Mouse (Mus musculus) heart, embryonic 12.5 days (tissue): ENCODE results near the gene Col7a1. TPM values are rescaled to one million over a fixed set of nuclear protein-coding genes. Genes with fewer than 3 reads are reported as not detected.

Source experiments
- ATAC-seq: fragments of 200-750 bp; cut with Nextera tagmentation; 2 replicates; pipeline ENCODE4 v1.8.0; 2017; ENCODE audit warnings: moderate TSS enrichment, moderate library complexity; ENCODE audit not compliant: insufficient number of reproducible peaks, low FRiP score
- H3K27ac ChIP-seq: fragments of 300-500 bp; sonication (generic); 2 replicates; pipeline ENCODE4 v1.5.1; 2016; ENCODE audit warnings: mild to moderate bottlenecking, moderate library complexity; ENCODE audit not compliant: poor library complexity, severe bottlenecking
- H3K27me3 ChIP-seq: fragments of 300-500 bp; sonication (generic); replicated peaks from 2 replicates; pipeline ENCODE4 v1.6.1; 2016; ENCODE audit warnings: mild to moderate bottlenecking, moderate library complexity
- H3K36me3 ChIP-seq: fragments of 300-500 bp; sonication (generic); 2 replicates; pipeline ENCODE4 v1.6.1; 2016; ENCODE audit warnings: mild to moderate bottlenecking, moderate library complexity
- H3K4me1 ChIP-seq: fragments of 300-500 bp; sonication (generic); replicated peaks from 2 replicates; pipeline ENCODE4 v1.6.1; 2016; ENCODE audit warnings: mild to moderate bottlenecking
- H3K4me2 ChIP-seq: fragments of 300-500 bp; sonication (generic); 2 replicates; pipeline ENCODE4 v1.6.1; 2016; ENCODE audit warnings: mild to moderate bottlenecking, moderate library complexity
- H3K4me3 ChIP-seq: fragments of 300-500 bp; sonication (generic); 2 replicates; pipeline ENCODE4 v1.5.1; 2016; ENCODE audit warnings: mild to moderate bottlenecking
- H3K9ac ChIP-seq: fragments of 300-500 bp; sonication (generic); 2 replicates; pipeline ENCODE4 v1.6.1; 2016; ENCODE audit warnings: mild to moderate bottlenecking, moderate library complexity
- H3K9me3 ChIP-seq: fragments of 300-500 bp; sonication (generic); replicated peaks from 2 replicates; pipeline ENCODE4 v1.6.1; 2016; ENCODE audit warnings: mild to moderate bottlenecking, moderate library complexity
- WGBS: fragments of 180-500 bp; shearing (Covaris S2); methylation state at CpG from one replicate; pipeline ENCODE4 v1.1.7; 2016; 5-methylcytosine and 5-hydroxymethylcytosine counted together
- polyA plus RNA-seq: library from polyadenylated mRNA; unstranded; fragments of >200 nt; fragmentation: Nextera tagmentation; extraction: Ambion mirVana; gene quantifications from 2 replicates; pipeline ENCODE4 v1.2.1, GENCODE M21; 2016

The Col7a1 gene
- polyA plus RNA-seq, result 1.1 and 1.3 TPM in 2 replicates

- 8% methylated on average over 15 of the region's 15 CpGs for WGBS
- Histone ChIP-seq H3K4me3 (peak within 1 kb of the TSS; percentile 34), H3K9me3 (no peaks in the 10 kb centered on the region), H3K9ac (peak within 1 kb of the TSS; percentile 21; the same call in 1 of the 2 replicates), H3K4me1 (peaks cover 32% of the 10 kb centered on the region), H3K4me2 (peak within 1 kb of the TSS; percentile 66), H3K27me3 (peaks cover 42% of the 10 kb centered on the region), H3K27ac (no peak within 1 kb of the TSS), H3K36me3 (peaks cover 31% of the 10 kb centered on the region)
- no peak for ATAC-seq
Observed at GRCm38 (mm10) chr9:108953081-108953636, at the start of gene Col7a1. Gene Col7a1, plus strand, starts transcription at chr9:108953586.

GRCm38 (mm10) chr9:108912308-108912707, 41.1 kb upstream of the Col7a1 start:
- Histone ChIP-seq H3K4me3 (no peak overlapping the region), H3K4me2 (no peak overlapping the region), H3K9me3 (no peaks in the 10 kb centered on the region), H3K27ac (no peak overlapping the region), H3K9ac (no peak overlapping the region), H3K27me3 (no peaks in the 10 kb centered on the region), H3K4me1 (no peaks in the 10 kb centered on the region), H3K36me3 (no peaks in the 10 kb centered on the region)
- WGBS, result 63% methylated on average over 6 of the region's 6 CpGs
- ATAC-seq, result no peak

- no peak overlapping the region for H3K27ac ChIP-seq
- 80% methylated on average over 7 of the region's 7 CpGs for WGBS
- no peak overlapping the region for H3K9ac ChIP-seq
- no peak overlapping the region for H3K4me3 ChIP-seq
- H3K4me2 ChIP-seq, result no peak overlapping the region
- H3K36me3 ChIP-seq, result no peaks in the 10 kb centered on the region
- no peak for ATAC-seq
- no peaks in the 10 kb centered on the region for H3K4me1 ChIP-seq
- no peaks in the 10 kb centered on the region for H3K27me3 ChIP-seq
- H3K9me3 ChIP-seq, result no peaks in the 10 kb centered on the region
Observed at GRCm38 (mm10) chr9:108913161-108913560, 40.2 kb upstream of the Col7a1 start.

- H3K27ac ChIP-seq, result no peak overlapping the region
- no peaks in the 10 kb centered on the region for H3K4me1 ChIP-seq
- no peak for ATAC-seq
- H3K4me3 ChIP-seq, result no peak overlapping the region
- 77% methylated on average over 10 of the region's 10 CpGs for WGBS
- no peak overlapping the region for H3K9ac ChIP-seq
- no peak overlapping the region for H3K4me2 ChIP-seq
- H3K27me3 ChIP-seq, result no peaks in the 10 kb centered on the region
- no peaks in the 10 kb centered on the region for H3K9me3 ChIP-seq
- H3K36me3 ChIP-seq, result no peaks in the 10 kb centered on the region
Observed at GRCm38 (mm10) chr9:108913621-108914020, 39.8 kb upstream of the Col7a1 start.

- 73% methylated on average over 6 of the region's 6 CpGs for WGBS
- Histone ChIP-seq H3K9me3 (no peaks in the 10 kb centered on the region), H3K36me3 (no peaks in the 10 kb centered on the region), H3K27ac (no peak within 1 kb of the TSS), H3K4me2 (no peak within 1 kb of the TSS), H3K4me1 (no peaks in the 10 kb centered on the region), H3K4me3 (no peak within 1 kb of the TSS), H3K9ac (no peak within 1 kb of the TSS), H3K27me3 (no peaks in the 10 kb centered on the region)
- ATAC-seq, result no peak
Observed at GRCm38 (mm10) chr9:108914491-108914890, 38.9 kb upstream of the Col7a1 start, which contains the start of gene Tmem89. Gene Tmem89, plus strand, starts transcription at chr9:108914619.

- Histone ChIP-seq H3K4me3 (no peak overlapping the region), H3K4me1 (no peaks in the 10 kb centered on the region), H3K27me3 (peaks cover 32% of the 10 kb centered on the region), H3K27ac (no peak overlapping the region), H3K9me3 (no peaks in the 10 kb centered on the region), H3K36me3 (no peaks in the 10 kb centered on the region), H3K4me2 (no peak overlapping the region), H3K9ac (no peak overlapping the region)
- WGBS, result 67% methylated on average over 8 of the region's 8 CpGs
- ATAC-seq, result no peak
Observed at GRCm38 (mm10) chr9:108925897-108926296, 27.5 kb upstream of the Col7a1 start.

GRCm38 (mm10) chr9:108928424-108928823, 25.0 kb upstream of the Col7a1 start:
- no peak overlapping the region for H3K9ac ChIP-seq
- H3K4me2 ChIP-seq, result no peak overlapping the region
- no peaks in the 10 kb centered on the region for H3K36me3 ChIP-seq
- no peaks in the 10 kb centered on the region for H3K9me3 ChIP-seq
- no peak for ATAC-seq
- WGBS, result 71% methylated on average over 3 of the region's 3 CpGs
- H3K27ac ChIP-seq, result no peak overlapping the region
- H3K27me3 ChIP-seq, result peaks cover 31% of the 10 kb centered on the region
- no peak overlapping the region for H3K4me3 ChIP-seq
- no peaks in the 10 kb centered on the region for H3K4me1 ChIP-seq

GRCm38 (mm10) chr9:108935991-108936390, 17.4 kb upstream of the Col7a1 start:
- ATAC-seq, result 0 out of 2 replicates have a peak, but pooled peaks have one; percentile 12
- H3K4me1 ChIP-seq, result peaks cover 5% of the 10 kb centered on the region
- no peak overlapping the region for H3K27ac ChIP-seq
- peak overlapping the region; percentile 54 for H3K4me2 ChIP-seq
- H3K9ac ChIP-seq, result no peak overlapping the region
- H3K9me3 ChIP-seq, result no peaks in the 10 kb centered on the region
- no peaks in the 10 kb centered on the region for H3K27me3 ChIP-seq
- 10% methylated on average over 3 of the region's 3 CpGs for WGBS
- peaks cover 30% of the 10 kb centered on the region for H3K36me3 ChIP-seq
- H3K4me3 ChIP-seq, result peak overlapping the region; percentile 98; the same call in 1 of the 2 replicates

GRCm38 (mm10) chr9:108936418-108937364, 16.7 kb upstream of the Col7a1 start, which contains the start of gene Uqcrc1:
Gene Uqcrc1, plus strand, starts transcription at chr9:108936633.
- WGBS, result under 1% methylated on average over 58 of the region's 58 CpGs
- H3K36me3 ChIP-seq, result peaks cover 37% of the 10 kb centered on the region
- H3K9me3 ChIP-seq, result no peaks in the 10 kb centered on the region
- peak within 1 kb of the TSS; percentile 78 for H3K4me2 ChIP-seq
- peaks cover 5% of the 10 kb centered on the region for H3K4me1 ChIP-seq
- peak within 1 kb of the TSS; percentile 87 for H3K27ac ChIP-seq
- peak within 1 kb of the TSS; percentile 98 for H3K9ac ChIP-seq
- no peaks in the 10 kb centered on the region for H3K27me3 ChIP-seq
- ATAC-seq, result peak; percentile 85
- H3K4me3 ChIP-seq, result peak within 1 kb of the TSS; percentile 98

GRCm38 (mm10) chr9:108945111-108945510, 8.3 kb upstream of the Col7a1 start:
- 68% methylated on average over 9 of the region's 9 CpGs for WGBS

GRCm38 (mm10) chr9:108945608-108946007, 7.8 kb upstream of the Col7a1 start:
- WGBS, result 79% methylated on average over 5 of the region's 5 CpGs
- ATAC-seq, result no peak
- Histone ChIP-seq H3K4me1 (peaks cover 18% of the 10 kb centered on the region), H3K27ac (no peak overlapping the region), H3K27me3 (no peaks in the 10 kb centered on the region), H3K9ac (no peak overlapping the region), H3K4me3 (no peak overlapping the region), H3K9me3 (no peaks in the 10 kb centered on the region), H3K36me3 (peaks cover 95% of the 10 kb centered on the region), H3K4me2 (no peak overlapping the region)

More at GRCm38 (mm10) chr9:108945111-108945510, 8.3 kb upstream of the Col7a1 start:
- Histone ChIP-seq H3K36me3 (peaks cover 95% of the 10 kb centered on the region), H3K4me3 (no peak overlapping the region), H3K9me3 (no peaks in the 10 kb centered on the region), H3K27ac (no peak overlapping the region), H3K9ac (no peak overlapping the region), H3K4me2 (no peak overlapping the region), H3K27me3 (no peaks in the 10 kb centered on the region), H3K4me1 (peaks cover 17% of the 10 kb centered on the region)
- no peak for ATAC-seq
